Mouse (Mus musculus) liver, embryonic 14 days (tissue): Measurements from ENCODE around the gene U2af1l4. TPM values are rescaled to one million over a fixed set of nuclear protein-coding genes. Genes with fewer than 3 reads are reported as not detected.

Experiments used
- polyA plus RNA-seq: library from polyadenylated mRNA; depleted of rRNA; stranded (reverse); fragments of >200 nt; gene quantifications from 2 replicates; pipeline ENCODE4 v1.2.3, GENCODE M21; 2012; rRNA removed

U2af1l4 gene
- polyA plus RNA-seq: 30.3 and 31.5 TPM in 2 replicates

GRCm38 (mm10) chr7:30563117-30563905, at the start of gene U2af1l4, which contains the start of the genes Gm49396 and Psenen:
TSS of gene U2af1l4 (plus strand) at chr7:30563301.
TSS of gene Gm49396 (plus strand) at chr7:30563344.
TSS of gene Psenen (minus strand) at chr7:30563627.

GRCm38 (mm10) chr7:30534633-30535577, 28.2 kb upstream of the U2af1l4 start, which contains the start of gene Arhgap33:
TSS of gene Arhgap33 (minus strand) at chr7:30535060.

GRCm38 (mm10) chr7:30552102-30553020, 10.7 kb upstream of the U2af1l4 start, which contains the start of the genes Hspb6 and Proser3:
TSS of gene Hspb6 (plus strand) at chr7:30552178.
TSS of gene Proser3 (minus strand) at chr7:30552299.

GRCm38 (mm10) chr7:30559443-30559954, 3.6 kb upstream of the U2af1l4 start, which contains the start of gene Lin37:
TSS of gene Lin37 (minus strand) at chr7:30559838.

GRCm38 (mm10) chr7:30564970-30565571, 2.0 kb downstream of the U2af1l4 start, which contains the start of gene Igflr1:
TSS of gene Igflr1 (plus strand) at chr7:30565427.

GRCm38 (mm10) chr7:30588676-30589434, 25.8 kb downstream of the U2af1l4 start, which contains the start of gene Kmt2b:
TSS of gene Kmt2b (minus strand) at chr7:30588726.

GRCm38 (mm10) chr7:30598786-30599185, 35.7 kb downstream of the U2af1l4 start, which contains the start of gene Zbtb32:
TSS of gene Zbtb32 (minus strand) at chr7:30598909.

GRCm38 (mm10) chr7:30612654-30613402, 49.7 kb downstream of the U2af1l4 start, which contains the start of gene Upk1a:
TSS of gene Upk1a (minus strand) at chr7:30612847.

Other genes with a start within 250 kb of the U2af1l4 start
- 9.4 and 10.6 TPM in 2 replicates for gene Syne4, start 248.5 kb upstream of the U2af1l4 start, polyA plus RNA-seq
- 0.12 and 0.16 TPM in 2 replicates for gene E130208F15Rik, start 241.6 kb upstream of the U2af1l4 start, polyA plus RNA-seq
- 4.5 and 5.2 TPM in 2 replicates for gene Sdhaf1, start 239.4 kb upstream of the U2af1l4 start, polyA plus RNA-seq
- 1.1 and 1.2 TPM in 2 replicates for gene Lrfn3, start 200.5 kb upstream of the U2af1l4 start, polyA plus RNA-seq
- gene Tyrobp, start 149.5 kb upstream of the U2af1l4 start, polyA plus RNA-seq: 65.2 and 83.0 TPM in 2 replicates
- 2.0 and 2.7 TPM in 2 replicates for gene Hcst, start 143.4 kb upstream of the U2af1l4 start, polyA plus RNA-seq
- 0.76 and 1.2 TPM in 2 replicates for gene Nfkbid, start 141.6 kb upstream of the U2af1l4 start, polyA plus RNA-seq
- gene Aplp1, start 117.8 kb upstream of the U2af1l4 start, polyA plus RNA-seq: 2.6 and 3.0 TPM in 2 replicates
- gene Kirrel2, start 105.6 kb upstream of the U2af1l4 start, polyA plus RNA-seq: 0.06 and 0.09 TPM in 2 replicates
- gene Nphs1, start 105.0 kb upstream of the U2af1l4 start, polyA plus RNA-seq: 0.06 and 0.07 TPM in 2 replicates
- gene Prodh2, start 69.7 kb upstream of the U2af1l4 start, polyA plus RNA-seq: 40.2 and 47.9 TPM in 2 replicates
- gene Arhgap33, start 28.2 kb upstream of the U2af1l4 start, polyA plus RNA-seq: 5.9 and 7.3 TPM in 2 replicates
- gene Hspb6, start 11.1 kb upstream of the U2af1l4 start, polyA plus RNA-seq: 3.4 and 3.7 TPM in 2 replicates
- gene Proser3, start 11.0 kb upstream of the U2af1l4 start, polyA plus RNA-seq: 5.0 and 6.7 TPM in 2 replicates
- 14.5 and 16.8 TPM in 2 replicates for gene Lin37, start 3.5 kb upstream of the U2af1l4 start, polyA plus RNA-seq
- 1.0 and 1.8 TPM in 2 replicates for gene Gm49396, start within 50 bp of the U2af1l4 start, polyA plus RNA-seq
- 52.6 and 62.2 TPM in 2 replicates for gene Psenen, start 326 bp downstream of the U2af1l4 start, polyA plus RNA-seq
- 1.6 and 1.8 TPM in 2 replicates for gene Igflr1, start 2.1 kb downstream of the U2af1l4 start, polyA plus RNA-seq
- 9.7 and 11.2 TPM in 2 replicates for gene Kmt2b, start 25.4 kb downstream of the U2af1l4 start, polyA plus RNA-seq
- 0.03 and 0.09 TPM in 2 replicates for gene Zbtb32, start 35.6 kb downstream of the U2af1l4 start, polyA plus RNA-seq
- gene Upk1a, start 49.5 kb downstream of the U2af1l4 start, polyA plus RNA-seq: 0.21 and 0.71 TPM in 2 replicates
- gene Cox6b1, start 62.9 kb downstream of the U2af1l4 start, polyA plus RNA-seq: 430 and 478 TPM in 2 replicates
- gene Etv2, start 72.6 kb downstream of the U2af1l4 start, polyA plus RNA-seq: 0.03 TPM in 1 of 2 replicates, not detected in the other
- 21.9 and 25.1 TPM in 2 replicates for gene Rbm42, start 87.0 kb downstream of the U2af1l4 start, polyA plus RNA-seq
- 24.1 and 28.2 TPM in 2 replicates for gene Haus5, start 101.7 kb downstream of the U2af1l4 start, polyA plus RNA-seq
- not detected in 2 replicates for gene Pmis2, start 108.3 kb downstream of the U2af1l4 start, polyA plus RNA-seq
- 0.09 and 0.21 TPM in 2 replicates for gene 2200002J24Rik, start 135.6 kb downstream of the U2af1l4 start, polyA plus RNA-seq
- gene Atp4a, start 148.9 kb downstream of the U2af1l4 start, polyA plus RNA-seq: 0.74 and 0.90 TPM in 2 replicates
- gene Tmem147, start 166.2 kb downstream of the U2af1l4 start, polyA plus RNA-seq: 56.5 and 63.8 TPM in 2 replicates
- not detected in 2 replicates for gene Gapdhs, start 180.4 kb downstream of the U2af1l4 start, polyA plus RNA-seq
- gene Sbsn, start 188.2 kb downstream of the U2af1l4 start, polyA plus RNA-seq: 0.61 and 0.74 TPM in 2 replicates
- gene Dmkn, start 200.5 kb downstream of the U2af1l4 start, polyA plus RNA-seq: 0.16 and 0.25 TPM in 2 replicates
- 0.20 TPM in 1 of 2 replicates, not detected in the other for gene Krtdap, start 224.6 kb downstream of the U2af1l4 start, polyA plus RNA-seq